Mouse (Mus musculus): ENCODE measurements around the gene Spop. TPM values are rescaled to one million over a fixed set of nuclear protein-coding genes. Genes with fewer than 3 reads are reported as not detected.

Gene Spop
- polyA plus RNA-seq, 1 experiment = 38.5 TPM

- no peak overlapping the region for H3K4me3 ChIP-seq (ENCODE audit: low read depth, low read length)
- no peaks in the 10 kb centered on the region for H3K27me3 ChIP-seq (ENCODE audit: control insufficient read depth, insufficient read depth, low read length, poor library complexity, severe bottlenecking)
- no peaks in the 10 kb centered on the region for H3K9me3 ChIP-seq (replicated peaks; ENCODE audit: control insufficient read depth, insufficient read depth, low read length, poor library complexity, severe bottlenecking)
- peaks cover 7% of the 10 kb centered on the region for H3K36me3 ChIP-seq (ENCODE audit: control insufficient read depth, insufficient read depth, low read length, poor library complexity, severe bottlenecking)
- TF ChIP-seq CTCF (IDR thresholded peaks at IDR 0.05; ENCODE audit: low read depth, low read length) (no peak), POLR2A (IDR thresholded peaks at IDR 0.05; ENCODE audit: insufficient read depth, low read length) (no peak), EP300 (IDR thresholded peaks at IDR 0.05; ENCODE audit: insufficient read depth, low read depth, low read length) (no peak)
- no peaks in the 10 kb centered on the region for H3K4me1 ChIP-seq (ENCODE audit: control insufficient read depth, insufficient read depth, low read length)
- H3K27ac ChIP-seq (ENCODE audit: insufficient read depth, low read length) = no peak overlapping the region
- H3K9ac ChIP-seq (ENCODE audit: low read depth, poor library complexity, severe bottlenecking) = no peak overlapping the region
Measured at GRCm38 (mm10) chr11:95368231-95368823, 45.6 kb upstream of the Spop start.

GRCm38 (mm10) chr11:95368871-95369270 lies 45.0 kb upstream of the Spop start:
- no peak overlapping the region for H3K4me3 ChIP-seq (ENCODE audit: low read depth, low read length)
- peaks cover 10% of the 10 kb centered on the region for H3K36me3 ChIP-seq (ENCODE audit: control insufficient read depth, insufficient read depth, low read length, poor library complexity, severe bottlenecking)
- H3K9ac ChIP-seq (ENCODE audit: low read depth, poor library complexity, severe bottlenecking) = no peak overlapping the region
- TF ChIP-seq CTCF (IDR thresholded peaks at IDR 0.05; ENCODE audit: low read depth, low read length) (no peak), EP300 (IDR thresholded peaks at IDR 0.05; ENCODE audit: insufficient read depth, low read depth, low read length) (no peak), POLR2A (IDR thresholded peaks at IDR 0.05; ENCODE audit: insufficient read depth, low read length) (no peak)
- no peaks in the 10 kb centered on the region for H3K9me3 ChIP-seq (replicated peaks; ENCODE audit: control insufficient read depth, insufficient read depth, low read length, poor library complexity, severe bottlenecking)
- no peaks in the 10 kb centered on the region for H3K4me1 ChIP-seq (ENCODE audit: control insufficient read depth, insufficient read depth, low read length)
- H3K27ac ChIP-seq (ENCODE audit: insufficient read depth, low read length) = no peak overlapping the region
- H3K27me3 ChIP-seq (ENCODE audit: control insufficient read depth, insufficient read depth, low read length, poor library complexity, severe bottlenecking) = no peaks in the 10 kb centered on the region

GRCm38 (mm10) chr11:95369964-95370890 lies 43.7 kb upstream of the Spop start:
- H3K9ac ChIP-seq (ENCODE audit: low read depth, poor library complexity, severe bottlenecking) = no peak overlapping the region
- H3K36me3 ChIP-seq (ENCODE audit: control insufficient read depth, insufficient read depth, low read length, poor library complexity, severe bottlenecking) = peaks cover 10% of the 10 kb centered on the region
- TF ChIP-seq CTCF (IDR thresholded peaks at IDR 0.05; ENCODE audit: low read depth, low read length) = no peak
- TF ChIP-seq POLR2A (IDR thresholded peaks at IDR 0.05; ENCODE audit: insufficient read depth, low read length) = no peak
- TF ChIP-seq EP300 (IDR thresholded peaks at IDR 0.05; ENCODE audit: insufficient read depth, low read depth, low read length) = no peak

GRCm38 (mm10) chr11:95371182-95371581 lies 42.7 kb upstream of the Spop start:
- no peak overlapping the region for H3K4me3 ChIP-seq (ENCODE audit: low read depth, low read length)
- H3K27me3 ChIP-seq (ENCODE audit: control insufficient read depth, insufficient read depth, low read length, poor library complexity, severe bottlenecking) = no peaks in the 10 kb centered on the region
- H3K27ac ChIP-seq (ENCODE audit: insufficient read depth, low read length) = no peak overlapping the region
- H3K9me3 ChIP-seq (replicated peaks; ENCODE audit: control insufficient read depth, insufficient read depth, low read length, poor library complexity, severe bottlenecking) = no peaks in the 10 kb centered on the region
- H3K36me3 ChIP-seq (ENCODE audit: control insufficient read depth, insufficient read depth, low read length, poor library complexity, severe bottlenecking) = peaks cover 14% of the 10 kb centered on the region
- H3K9ac ChIP-seq (ENCODE audit: low read depth, poor library complexity, severe bottlenecking) = no peak overlapping the region
- TF ChIP-seq POLR2A (IDR thresholded peaks at IDR 0.05; ENCODE audit: insufficient read depth, low read length) (no peak), CTCF (IDR thresholded peaks at IDR 0.05; ENCODE audit: low read depth, low read length) (no peak), EP300 (IDR thresholded peaks at IDR 0.05; ENCODE audit: insufficient read depth, low read depth, low read length) (no peak)
- H3K4me1 ChIP-seq (ENCODE audit: control insufficient read depth, insufficient read depth, low read length) = no peaks in the 10 kb centered on the region

More at GRCm38 (mm10) chr11:95369964-95370890, 43.7 kb upstream of the Spop start:
- Histone ChIP-seq H3K4me3 (ENCODE audit: low read depth, low read length) (no peak overlapping the region), H3K4me1 (ENCODE audit: control insufficient read depth, insufficient read depth, low read length) (no peaks in the 10 kb centered on the region), H3K9me3 (replicated peaks; ENCODE audit: control insufficient read depth, insufficient read depth, low read length, poor library complexity, severe bottlenecking) (no peaks in the 10 kb centered on the region), H3K27me3 (ENCODE audit: control insufficient read depth, insufficient read depth, low read length, poor library complexity, severe bottlenecking) (no peaks in the 10 kb centered on the region), H3K27ac (ENCODE audit: insufficient read depth, low read length) (no peak overlapping the region)

GRCm38 (mm10) chr11:95378926-95379325 lies 35.0 kb upstream of the Spop start:
- H3K9me3 ChIP-seq (replicated peaks; ENCODE audit: control insufficient read depth, insufficient read depth, low read length, poor library complexity, severe bottlenecking) = no peaks in the 10 kb centered on the region
- H3K4me1 ChIP-seq (ENCODE audit: control insufficient read depth, insufficient read depth, low read length) = no peaks in the 10 kb centered on the region
- H3K4me3 ChIP-seq (ENCODE audit: low read depth, low read length) = no peak overlapping the region
- H3K36me3 ChIP-seq (ENCODE audit: control insufficient read depth, insufficient read depth, low read length, poor library complexity, severe bottlenecking) = peaks cover 18% of the 10 kb centered on the region; the same call in 1 of the 2 replicates
- H3K27me3 ChIP-seq (ENCODE audit: control insufficient read depth, insufficient read depth, low read length, poor library complexity, severe bottlenecking) = no peaks in the 10 kb centered on the region
- TF ChIP-seq POLR2A (IDR thresholded peaks at IDR 0.05; ENCODE audit: insufficient read depth, low read length) = no peak
- no peak for TF ChIP-seq EP300 (IDR thresholded peaks at IDR 0.05; ENCODE audit: insufficient read depth, low read depth, low read length)
- no peak for TF ChIP-seq CTCF (IDR thresholded peaks at IDR 0.05; ENCODE audit: low read depth, low read length)
- no peak overlapping the region for H3K9ac ChIP-seq (ENCODE audit: low read depth, poor library complexity, severe bottlenecking)
- H3K27ac ChIP-seq (ENCODE audit: insufficient read depth, low read length) = no peak overlapping the region

- H3K9me3 ChIP-seq (replicated peaks; ENCODE audit: control insufficient read depth, insufficient read depth, low read length, poor library complexity, severe bottlenecking) = no peaks in the 10 kb centered on the region
- TF ChIP-seq CTCF (IDR thresholded peaks at IDR 0.05; ENCODE audit: low read depth, low read length) (no peak), POLR2A (IDR thresholded peaks at IDR 0.05; ENCODE audit: insufficient read depth, low read length) (no peak), EP300 (IDR thresholded peaks at IDR 0.05; ENCODE audit: insufficient read depth, low read depth, low read length) (no peak)
- H3K9ac ChIP-seq (ENCODE audit: low read depth, poor library complexity, severe bottlenecking) = no peak overlapping the region
- H3K4me3 ChIP-seq (ENCODE audit: low read depth, low read length) = no peak overlapping the region
- no peak overlapping the region for H3K27ac ChIP-seq (ENCODE audit: insufficient read depth, low read length)
- H3K27me3 ChIP-seq (ENCODE audit: control insufficient read depth, insufficient read depth, low read length, poor library complexity, severe bottlenecking) = no peaks in the 10 kb centered on the region
- H3K4me1 ChIP-seq (ENCODE audit: control insufficient read depth, insufficient read depth, low read length) = no peaks in the 10 kb centered on the region
- H3K36me3 ChIP-seq (ENCODE audit: control insufficient read depth, insufficient read depth, low read length, poor library complexity, severe bottlenecking) = peaks cover 18% of the 10 kb centered on the region; the same call in 1 of the 2 replicates
Measured at GRCm38 (mm10) chr11:95379552-95379951, 34.3 kb upstream of the Spop start.
